Mouse (Mus musculus) lung, postnatal 14 days (tissue): ENCODE data around the gene Slc25a51.
"Not testable (repeated sequence)": the region's sequence is repeated elsewhere in the genome, so short reads cannot be mapped to it uniquely, and the experiment has no call there.

Experiments used
- DNase-seq: peaks from one replicate; pipeline ENCODE4 v3.0.0; 2021

Slc25a51 gene

DNA sequence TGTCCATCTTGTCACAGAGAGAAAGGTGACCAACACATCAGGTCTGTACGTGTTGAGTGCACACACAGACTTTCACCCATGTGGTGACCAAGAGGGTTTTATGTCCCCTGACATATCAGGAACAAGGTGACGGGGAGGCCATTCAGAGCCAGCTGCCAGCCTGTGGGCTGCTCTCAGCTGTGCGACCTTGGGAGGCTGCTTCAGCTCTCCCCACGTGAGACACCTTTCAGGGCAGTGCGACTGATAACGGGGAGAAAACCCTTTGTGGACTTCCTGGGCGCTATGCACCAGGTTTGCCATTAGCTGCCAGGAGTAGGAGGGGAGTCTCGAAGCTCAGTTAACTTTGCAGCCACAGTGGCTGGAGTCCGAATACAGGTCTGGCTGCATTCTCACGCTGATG, 14.1 kb upstream of the Slc25a51 start:
- no peak for DNase-seq

DNA sequence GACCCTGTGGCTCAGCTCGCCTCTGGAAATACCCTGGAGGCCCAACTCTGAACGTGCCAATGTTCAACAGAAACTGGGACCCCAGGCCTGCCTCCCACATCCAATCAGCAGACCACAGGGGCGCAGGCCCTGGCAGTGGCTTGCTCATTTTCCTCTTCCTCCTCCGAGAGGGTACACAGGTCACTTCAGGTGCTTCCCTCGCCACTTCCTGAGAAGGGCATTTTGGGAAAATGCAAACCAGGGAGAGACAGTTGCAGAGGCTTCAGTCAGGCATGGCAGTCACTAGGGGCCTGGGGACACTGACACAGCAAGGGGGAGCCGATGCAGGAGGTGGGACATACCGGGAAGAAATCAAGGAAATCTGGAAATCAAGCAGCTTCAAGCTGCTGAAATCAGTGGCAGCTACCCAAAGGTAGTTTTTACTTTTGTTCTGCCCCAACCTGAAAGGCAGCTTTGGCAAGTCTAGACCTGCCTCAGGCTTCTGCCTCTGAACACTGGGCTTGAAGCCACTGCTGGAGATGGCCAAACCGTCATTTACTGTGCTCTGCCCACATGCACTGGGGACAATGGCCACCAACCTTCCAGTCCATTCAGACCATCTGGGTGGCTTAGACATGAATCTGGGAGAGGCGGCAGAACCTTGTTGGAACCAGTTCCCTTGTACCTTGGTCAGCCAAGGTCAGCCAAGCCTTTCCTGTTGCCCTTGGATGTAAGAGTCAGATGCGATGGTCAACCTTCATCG, 13.1 kb upstream of the Slc25a51 start:
- DNase-seq = no peak

DNA sequence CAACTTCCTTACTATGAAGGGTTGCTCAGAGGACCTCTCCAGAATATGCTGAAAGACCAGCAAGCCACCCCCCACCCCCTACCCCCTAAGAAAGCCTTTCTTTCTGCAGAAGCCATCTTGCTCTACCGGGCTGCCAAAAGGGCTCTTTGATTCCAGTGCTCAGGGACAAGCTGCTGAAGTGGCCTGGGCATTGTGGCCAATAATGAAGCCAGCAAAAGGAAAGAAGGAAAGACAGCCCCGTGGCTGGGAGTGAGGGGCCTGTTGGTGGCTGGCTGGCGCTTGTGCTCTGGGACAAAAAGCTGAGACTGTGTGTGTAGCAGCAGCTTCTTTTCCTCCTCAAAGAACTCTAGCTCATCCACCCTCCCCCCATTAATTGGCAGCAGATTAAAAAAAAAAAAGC, 12.2 kb upstream of the Slc25a51 start:
- DNase-seq = no peak

DNA sequence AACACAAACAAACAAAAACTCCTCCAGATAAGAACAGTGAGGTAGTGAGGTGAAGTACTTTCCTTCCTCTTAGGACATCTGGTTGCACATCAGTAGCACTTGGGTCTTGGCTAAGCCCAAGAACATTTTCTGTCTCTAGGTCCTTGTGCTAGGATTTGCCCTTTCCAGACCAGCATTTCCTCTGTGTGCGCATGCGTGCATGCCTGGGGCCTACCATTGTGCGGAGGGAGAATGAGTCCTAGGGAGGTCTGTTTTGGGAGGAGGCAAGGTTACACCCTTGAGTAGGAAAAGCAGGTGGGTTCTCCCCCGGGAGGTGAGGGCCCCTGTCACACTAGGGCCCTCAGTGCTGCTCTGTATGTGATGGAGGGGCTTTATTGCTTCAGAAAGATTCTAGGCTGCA, 10.5 kb upstream of the Slc25a51 start:
- no peak for DNase-seq

DNA sequence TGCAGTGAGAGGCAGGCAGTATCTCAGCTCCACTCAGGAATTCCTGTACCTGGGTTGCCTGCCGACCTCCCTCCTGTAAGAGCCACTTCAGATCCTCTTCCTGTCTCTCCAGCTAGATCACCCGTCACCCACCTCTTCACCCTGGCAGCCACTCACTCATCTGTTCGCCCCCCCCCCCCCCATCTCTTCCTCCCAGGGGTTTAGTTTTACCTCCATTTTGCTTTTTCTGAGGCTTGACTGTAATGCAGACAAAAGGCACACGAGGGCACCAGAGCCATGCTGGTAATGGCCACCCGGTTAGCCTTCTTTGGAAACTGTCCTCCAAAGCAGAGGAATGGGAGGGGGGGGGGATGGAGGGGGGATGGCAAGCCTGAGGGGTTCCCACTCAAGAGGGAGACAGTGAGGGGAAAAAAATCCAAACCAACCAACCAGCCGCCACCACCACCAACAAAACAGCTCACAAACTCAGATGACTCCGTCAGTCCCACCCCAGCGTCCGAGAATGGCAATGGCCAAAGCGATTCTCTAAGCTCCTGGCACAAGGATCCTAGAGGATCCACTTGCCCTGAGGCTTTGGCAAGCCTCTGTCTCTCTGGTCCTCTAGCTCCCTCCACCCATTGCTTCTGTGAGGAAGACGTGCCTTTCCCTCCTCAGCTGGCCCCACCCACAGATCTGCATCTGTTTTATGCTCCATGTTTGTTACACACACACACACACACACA, 9.8 kb upstream of the Slc25a51 start:
- DNase-seq = peak; percentile 74

DNA sequence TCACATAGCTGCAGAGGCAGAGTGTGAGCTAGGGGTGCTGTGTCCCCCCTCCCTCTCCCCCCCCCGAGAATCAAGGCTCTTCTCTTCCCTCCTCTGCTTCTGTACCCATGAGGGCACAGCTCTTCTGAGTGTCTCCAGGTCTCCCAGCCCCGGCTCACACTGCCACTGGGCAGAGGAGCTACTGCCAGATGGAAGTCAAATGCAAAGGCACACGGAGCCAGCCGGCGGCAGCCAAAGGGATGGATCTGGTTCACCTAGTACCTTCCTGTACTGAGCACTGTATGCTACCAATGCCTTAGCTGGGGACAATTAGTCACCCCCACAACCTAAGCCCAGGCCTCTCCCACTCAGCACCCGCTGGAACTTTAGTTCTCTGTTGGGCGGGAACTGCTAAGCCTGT, 7.7 kb upstream of the Slc25a51 start:
- DNase-seq = no peak

DNA sequence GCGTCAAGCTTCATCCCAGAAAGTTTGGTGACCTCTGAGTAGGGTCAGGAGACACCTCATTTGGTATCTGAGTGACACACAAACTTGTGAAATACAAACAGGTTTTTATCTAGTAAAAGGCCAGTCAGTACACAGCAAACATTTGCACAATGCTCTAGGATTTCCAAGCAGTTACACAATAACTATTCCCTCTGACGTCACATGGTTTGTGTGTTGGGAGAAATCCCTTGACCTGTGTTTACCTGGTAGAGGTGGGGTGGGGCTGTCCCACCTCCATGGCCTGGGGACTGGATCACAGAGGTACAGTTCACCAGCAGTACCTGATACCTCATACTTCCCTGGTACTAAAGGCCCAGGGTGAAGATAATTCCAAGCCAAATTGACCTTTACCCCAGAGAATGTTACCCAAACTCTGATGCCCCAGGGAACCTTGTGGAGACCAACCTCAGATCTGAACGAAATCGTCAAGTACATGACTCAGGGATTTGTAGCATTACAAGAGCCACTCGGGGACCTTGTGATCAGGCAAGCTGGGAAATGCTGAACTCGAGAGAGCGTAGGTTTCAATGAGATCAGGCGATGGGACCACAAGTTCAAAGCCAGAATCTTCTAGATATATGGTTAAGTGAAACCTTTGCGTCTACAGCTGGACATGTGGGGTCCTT, 5.2 kb upstream of the Slc25a51 start:
- DNase-seq = no peak

DNA sequence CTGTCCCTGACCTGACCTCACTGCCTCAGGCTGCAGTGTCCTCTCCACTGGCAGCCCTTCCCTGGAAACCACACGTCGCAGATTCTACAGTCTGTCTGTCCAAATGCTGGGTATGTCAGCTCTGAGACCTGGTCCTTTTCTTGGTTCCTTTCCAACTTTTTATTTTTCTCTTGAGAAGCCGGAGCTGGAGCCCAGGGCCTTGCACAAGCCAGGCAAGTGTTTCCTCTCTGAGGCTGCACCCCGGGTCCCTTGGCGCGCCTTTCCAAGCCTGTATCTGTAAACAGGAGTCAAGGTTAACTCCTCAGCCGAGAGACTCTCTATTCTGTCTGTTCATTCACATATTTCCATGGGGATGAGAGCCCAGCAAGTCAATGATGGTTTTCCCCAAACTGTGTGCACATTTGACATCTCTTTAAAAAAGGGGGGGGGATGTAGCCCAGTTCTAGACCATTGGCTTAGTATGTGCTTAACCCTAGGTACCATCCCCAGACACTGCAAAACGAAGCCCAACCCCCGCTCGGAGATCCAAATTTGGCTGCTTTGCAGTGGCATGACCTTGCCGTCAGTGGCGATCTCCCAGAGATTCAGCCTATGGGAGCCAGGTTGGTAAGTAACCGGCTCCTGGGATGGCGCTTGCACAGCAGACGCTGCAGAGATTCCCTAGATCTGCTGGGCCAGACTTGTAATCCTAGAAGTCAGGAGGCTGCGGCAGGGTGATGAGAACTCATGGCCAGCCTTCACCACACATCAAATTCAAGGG, 4.0 kb upstream of the Slc25a51 start:
- DNase-seq = no peak

DNA sequence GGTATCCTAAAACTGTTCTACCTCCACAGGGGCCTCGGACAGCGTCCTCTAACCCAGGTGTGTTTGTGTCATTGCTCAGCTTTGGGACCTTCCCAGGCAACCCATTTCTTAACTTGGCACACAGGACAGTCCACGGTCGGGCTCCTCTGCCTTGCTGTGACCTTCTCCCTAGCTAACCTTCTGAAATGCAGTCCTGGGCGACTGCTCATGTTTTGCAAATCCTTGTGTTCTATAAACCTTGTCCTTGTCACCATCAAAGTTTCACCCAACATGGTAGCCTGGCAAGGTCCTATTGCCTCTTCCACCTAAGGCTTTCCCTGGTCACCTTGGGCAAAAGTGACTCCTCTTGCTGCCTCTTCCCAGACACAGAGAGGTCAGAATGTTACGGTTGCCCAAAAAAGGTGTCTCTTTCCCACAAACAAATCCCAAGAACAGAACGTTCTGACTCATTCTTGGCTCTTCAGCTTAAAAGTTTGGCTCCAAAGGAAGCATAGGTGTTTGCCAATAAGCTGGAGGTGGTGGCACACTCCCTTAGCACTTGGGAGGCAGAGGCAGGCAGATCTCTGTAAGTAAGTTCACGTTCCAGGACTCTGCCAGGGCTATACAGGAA, 2.7 kb upstream of the Slc25a51 start:
- no peak for DNase-seq

DNA sequence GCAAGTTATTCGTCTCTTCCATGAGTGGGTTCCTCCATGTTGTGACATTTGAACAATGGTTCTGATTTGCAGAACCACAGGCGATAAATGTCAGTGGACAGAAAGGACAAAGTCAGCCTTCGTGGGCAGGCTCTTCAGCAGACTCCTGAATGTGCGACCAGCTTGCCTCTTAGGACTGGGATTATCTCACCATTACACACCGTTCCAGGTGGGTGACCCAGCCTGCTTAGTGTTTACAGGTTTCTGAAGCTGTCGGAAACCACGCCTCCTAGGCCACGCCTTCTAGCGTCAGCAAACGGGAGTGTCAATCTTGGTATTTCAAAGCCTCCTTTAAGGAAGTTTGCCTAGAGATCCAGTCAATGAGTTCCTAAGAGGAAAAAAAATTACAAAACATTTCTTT, 704 bp upstream of the Slc25a51 start:
- peak; percentile 88 for DNase-seq

DNA sequence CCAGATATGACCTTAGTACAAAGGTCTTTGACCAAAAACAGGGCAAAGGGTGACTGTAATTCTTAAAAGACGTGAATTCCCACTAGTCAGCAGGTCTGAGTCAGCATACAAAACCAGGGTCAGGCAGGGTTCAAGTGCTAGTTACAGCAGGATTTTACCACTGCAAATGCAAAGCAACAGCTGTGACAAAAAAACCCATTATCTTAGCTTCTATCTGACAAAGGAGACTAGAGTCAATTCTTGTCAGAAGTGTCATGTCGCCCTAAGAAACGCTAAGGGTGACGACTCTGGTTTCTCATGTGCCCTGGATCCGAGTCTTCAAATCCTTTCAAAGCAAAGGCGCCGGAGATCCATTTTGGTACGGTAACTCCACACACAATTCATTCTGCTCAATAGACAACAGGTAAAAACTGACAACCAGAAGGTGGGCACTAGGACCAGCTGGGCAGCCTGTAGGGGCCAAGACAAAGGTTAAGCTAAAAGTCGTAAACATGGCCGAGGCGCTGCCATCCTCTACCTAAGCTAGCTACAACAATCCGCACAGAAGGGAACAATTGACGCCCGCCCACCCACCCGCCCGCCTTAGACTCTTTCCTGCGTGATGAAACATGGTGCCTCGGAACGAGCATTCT, 747 bp downstream of the Slc25a51 start:
- DNase-seq = peak; percentile 13

DNA sequence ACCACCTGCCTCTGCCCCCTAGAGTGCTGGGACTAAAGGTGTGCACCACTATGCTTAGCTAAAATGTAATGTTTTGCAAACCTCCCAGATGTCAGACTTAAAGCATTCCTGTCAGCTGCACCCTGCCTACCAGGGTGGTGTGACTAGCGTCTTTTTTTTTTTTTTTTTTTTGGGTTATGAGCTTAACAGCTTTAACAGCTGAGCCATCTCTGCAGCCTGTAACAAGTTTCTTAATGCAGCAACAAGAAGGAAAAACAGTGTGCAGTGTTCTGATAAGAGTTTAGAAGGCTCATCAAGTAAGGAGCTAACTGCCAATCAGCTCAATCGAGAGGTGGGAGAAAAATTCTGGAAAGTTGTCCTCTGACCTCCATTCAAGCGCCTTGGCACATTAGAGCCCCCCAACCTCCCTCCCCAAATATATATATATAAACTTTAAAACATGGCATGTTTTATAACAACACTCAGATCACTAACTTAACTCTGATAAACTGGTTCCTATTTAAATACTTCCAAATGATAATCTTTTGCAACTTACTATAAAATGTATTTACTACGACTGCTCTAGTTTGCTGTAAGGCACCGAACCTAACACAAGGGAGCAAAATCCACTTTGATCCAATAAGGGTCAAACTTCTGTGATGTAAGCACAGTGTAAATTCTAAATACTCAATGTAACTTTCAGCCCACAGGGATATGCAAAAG, 1.4 kb downstream of the Slc25a51 start:
- no peak for DNase-seq

DNA sequence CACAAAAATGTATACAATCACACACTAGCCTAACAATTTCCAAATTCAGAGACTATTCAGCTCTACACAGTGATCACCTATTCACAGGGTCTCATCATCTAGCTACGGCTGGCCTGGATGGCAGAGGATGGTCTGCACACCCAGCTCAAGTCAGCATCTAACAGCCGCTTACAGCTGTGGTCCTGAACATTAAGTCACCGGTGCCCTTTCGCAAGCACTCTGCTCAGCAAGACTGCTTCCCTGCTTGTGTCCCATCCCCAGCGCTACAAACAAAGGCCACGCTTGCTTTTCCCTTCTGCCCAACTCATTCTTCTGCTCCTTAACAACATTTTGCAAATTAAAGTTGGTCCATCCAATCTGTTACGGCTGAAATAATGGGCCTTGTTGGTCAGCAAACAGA, 2.2 kb downstream of the Slc25a51 start:
- DNase-seq = peak; percentile 23

DNA sequence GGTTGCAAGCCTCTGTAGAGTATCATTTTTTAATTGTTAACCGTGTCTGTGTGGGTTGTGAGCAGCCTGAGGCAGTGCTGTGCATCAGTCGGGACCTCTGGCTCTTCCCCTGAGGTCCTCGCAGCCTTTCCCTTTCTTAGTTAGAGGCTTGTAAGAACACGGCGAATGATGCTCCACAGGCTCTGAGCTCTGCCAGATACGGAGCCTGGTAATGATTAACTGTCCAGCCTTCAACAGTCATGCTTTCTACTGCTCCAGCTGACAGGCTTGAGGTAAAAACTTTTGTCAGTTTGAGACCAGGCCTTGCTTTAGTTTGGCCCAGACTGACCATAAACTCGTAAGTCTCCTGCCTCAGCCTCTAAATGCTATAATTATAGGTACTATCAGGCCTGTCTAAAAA, 3.3 kb downstream of the Slc25a51 start:
- no peak for DNase-seq

DNA sequence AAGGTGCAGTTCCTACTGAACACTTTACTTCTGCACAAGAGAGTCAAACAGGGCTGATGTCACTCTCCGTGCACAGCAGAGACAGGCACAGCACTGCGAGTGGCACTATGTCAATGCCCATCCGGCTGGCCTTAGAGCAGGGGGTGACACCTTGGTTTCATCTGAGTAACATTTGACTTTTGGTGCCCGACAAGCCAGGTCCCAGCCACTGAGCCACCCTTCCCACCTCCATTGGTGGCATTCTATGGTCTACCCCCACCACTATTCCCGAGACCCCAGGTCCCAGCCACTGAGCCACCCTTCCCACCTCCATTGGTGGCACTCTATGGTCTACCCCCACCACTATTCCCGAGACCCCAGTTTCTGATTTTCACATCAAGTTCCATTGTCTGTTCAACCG, 4.5 kb downstream of the Slc25a51 start:
- DNase-seq = no peak

DNA sequence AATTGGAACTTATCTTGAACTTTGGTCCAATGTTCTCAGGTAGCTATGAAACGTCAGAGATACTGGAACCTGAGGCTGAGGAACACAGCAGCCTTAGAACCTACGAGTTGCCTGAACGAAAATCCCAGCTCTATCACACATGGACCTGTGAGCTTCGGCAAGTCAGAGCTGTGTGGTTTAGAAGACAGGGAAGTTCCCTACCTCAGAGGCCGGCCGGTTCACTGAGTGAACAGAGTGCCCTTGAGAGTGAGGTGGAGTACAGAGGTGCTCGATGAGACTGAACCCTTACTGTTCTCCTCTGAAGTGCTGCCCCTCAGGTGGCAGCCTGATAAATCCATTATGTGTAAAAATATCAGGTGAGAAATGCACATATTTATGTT, 5.1 kb downstream of the Slc25a51 start:
- no peak for DNase-seq

DNA sequence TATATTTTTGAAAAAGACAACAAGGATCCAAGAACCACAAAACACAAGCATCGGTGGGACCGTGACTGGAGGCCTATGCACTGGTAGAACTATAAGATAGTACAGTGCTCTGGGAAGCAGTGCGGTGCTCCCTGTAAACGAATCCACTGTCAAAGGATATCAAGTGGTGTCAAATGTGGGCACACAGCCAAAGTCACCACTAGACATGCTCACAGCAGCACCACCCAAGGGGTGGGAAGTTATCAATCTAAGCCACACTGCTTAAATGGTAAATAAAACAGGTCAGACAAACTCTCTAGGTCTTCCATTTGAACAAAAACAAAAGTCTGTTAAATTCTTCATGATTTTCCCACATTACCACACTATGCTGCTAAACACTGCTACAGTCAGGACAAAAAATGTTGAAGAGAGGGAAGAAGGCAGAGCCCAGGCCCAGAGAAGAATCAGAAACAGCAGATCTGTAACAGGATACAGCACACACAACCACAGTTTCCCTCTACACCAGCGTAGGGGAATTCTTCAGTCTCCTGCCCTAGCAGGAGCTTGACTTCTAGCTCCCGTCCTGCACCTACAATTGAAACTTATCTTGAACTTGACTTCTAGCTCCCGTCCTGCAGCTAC, 5.6 kb downstream of the Slc25a51 start:
- peak; percentile 59 for DNase-seq

DNA sequence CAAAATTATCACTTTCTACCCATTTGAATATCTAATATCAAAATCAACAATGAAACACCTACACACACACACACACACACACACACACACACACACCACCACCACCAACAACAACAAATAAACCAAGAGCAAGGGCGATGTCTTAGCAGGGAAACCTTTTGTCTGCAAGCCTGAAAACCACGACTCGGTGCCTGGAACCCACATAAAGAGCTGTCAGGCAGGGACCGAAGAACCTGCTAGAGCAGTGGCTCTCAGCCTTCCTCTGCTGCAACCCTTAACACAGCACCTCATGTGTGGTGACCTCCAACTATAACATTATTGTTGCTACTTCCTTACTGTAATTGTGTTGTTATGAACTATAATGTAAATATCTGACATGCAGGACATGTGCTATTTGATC, 6.3 kb downstream of the Slc25a51 start:
- DNase-seq = no peak

DNA sequence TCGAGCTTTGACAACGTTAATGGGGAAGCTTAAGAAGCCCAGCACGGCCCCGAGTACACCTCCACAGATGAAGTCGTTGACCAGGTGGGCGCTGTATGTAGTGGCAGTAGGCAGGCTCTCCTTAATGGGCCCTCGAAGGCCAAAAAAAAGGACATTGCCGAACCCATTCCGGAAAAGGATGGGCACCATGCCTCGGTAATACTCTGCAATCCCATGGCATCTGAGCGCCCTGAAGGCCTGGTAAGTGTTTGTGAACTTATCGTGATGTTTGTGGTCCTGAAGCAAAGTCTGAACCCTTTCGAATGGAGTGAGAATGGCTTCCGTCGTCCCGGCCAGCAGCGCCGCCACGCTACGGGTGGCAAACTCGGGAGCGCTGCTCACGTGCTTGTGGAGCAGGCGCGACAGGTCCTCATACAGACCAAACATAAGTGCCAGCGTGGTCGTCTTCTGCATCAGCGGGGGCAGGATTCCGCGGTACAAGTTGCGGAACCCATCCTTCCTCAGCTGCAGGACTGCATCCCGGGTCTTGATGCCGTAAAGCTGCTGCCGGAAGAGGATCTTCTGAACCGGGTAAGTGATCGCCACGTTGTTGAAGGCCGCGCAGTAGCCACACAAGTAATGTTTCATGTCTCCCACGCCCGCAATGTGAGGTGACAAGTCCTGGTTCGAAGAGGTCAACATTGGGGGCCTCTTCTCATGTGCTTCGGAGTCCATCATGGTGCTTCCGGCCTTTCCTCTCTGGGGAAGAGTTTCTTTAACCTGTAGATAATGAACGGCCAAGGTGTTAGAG, 8.9 kb downstream of the Slc25a51 start:
- DNase-seq = no peak

DNA sequence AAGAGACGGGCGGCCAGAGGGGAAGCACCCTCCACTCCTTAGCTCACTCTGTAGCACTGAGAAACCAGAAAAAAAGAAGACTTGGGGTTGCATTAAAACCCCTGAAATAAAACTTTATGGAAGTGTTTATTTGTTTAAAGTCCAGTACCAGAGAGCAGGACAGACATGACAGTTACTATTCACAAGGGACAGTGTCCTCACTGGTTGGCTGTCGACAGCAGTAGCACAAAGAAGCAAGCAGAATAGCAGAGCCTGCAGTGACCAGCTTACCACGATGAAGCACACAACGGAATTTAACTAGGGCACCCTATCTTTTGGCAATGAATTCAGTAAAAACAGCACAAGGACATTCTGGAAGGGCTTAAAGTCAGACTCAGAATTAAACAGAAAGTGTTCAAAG, 10.3 kb downstream of the Slc25a51 start:
- not testable (repeated sequence) for DNase-seq

DNA sequence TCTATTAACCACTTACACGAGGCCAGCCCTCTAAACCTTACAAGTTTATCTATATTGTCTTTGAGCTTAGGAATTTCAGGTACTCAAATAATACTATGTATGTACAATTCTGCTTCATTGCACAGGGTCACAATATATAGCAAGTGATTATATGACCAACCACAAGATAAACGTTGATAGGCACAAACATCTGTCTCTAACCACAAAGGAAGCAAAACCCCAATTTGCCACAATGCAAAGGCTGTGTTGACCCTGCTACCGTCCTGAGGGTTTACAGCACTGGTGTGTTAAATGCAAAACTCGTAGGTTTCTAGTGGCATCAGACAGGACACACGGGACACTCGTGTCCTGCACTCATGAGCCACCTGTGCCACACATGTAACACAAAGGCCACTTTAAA, 12.4 kb downstream of the Slc25a51 start:
- not testable (repeated sequence) for DNase-seq
